In genomic region chr1:82924650-82925049, GRCm38 (mm10) we compare ENCODE assay signal across 32 mouse cellular contexts. TPM values are rescaled to one million over a fixed set of nuclear protein-coding genes. Genes with fewer than 3 reads are reported as not detected.
A peak's percentile ranks its signal among the peaks of the same experiment; 100 is the strongest.
DNase-seq lines count a peak whose midpoint lies in the region; ATAC-seq and TF ChIP-seq lines count a peak whose summit lies in the region.
"Had no signal": no experiment of that assay in that cellular context is flagged by ENCODE, and none has a peak within 500 bp of the region (broad histone marks: within the 10 kb centered on the region; RNA-seq: fewer than 3 reads in every experiment).

Gene A030014E15Rik, plus strand, starts transcription at chr1:82924917.

- no peaks in the 10 kb centered on the region for H3K9me3 ChIP-seq in embryonic facial prominence, embryonic 14.5 days (ENCODE audit: control insufficient read depth, low read length)
- H3K9me3 ChIP-seq in embryonic facial prominence, embryonic 10.5 days, result no peaks in the 10 kb centered on the region
- no peaks in the 10 kb centered on the region for H3K9me3 ChIP-seq in liver, postnatal 0 days (ENCODE audit: low read length)
- no peaks in the 10 kb centered on the region for H3K9me3 ChIP-seq in forebrain, postnatal 0 days (ENCODE audit: low read length)
- H3K9me3 ChIP-seq: embryonic facial prominence, embryonic 12.5 days; heart, embryonic 12.5 days; midbrain, embryonic 15.5 days; neural tube, embryonic 15.5 days had no signal

- no peaks in the 10 kb centered on the region for H3K36me3 ChIP-seq in embryonic facial prominence, embryonic 14.5 days (ENCODE audit: control insufficient read depth, insufficient read depth, low read length)
- no peaks in the 10 kb centered on the region for H3K36me3 ChIP-seq in embryonic facial prominence, embryonic 10.5 days (replicated peaks)
- no peaks in the 10 kb centered on the region for H3K36me3 ChIP-seq in liver, postnatal 0 days (replicated peaks; ENCODE audit: insufficient read depth, low read length)
- no peaks in the 10 kb centered on the region for H3K36me3 ChIP-seq in forebrain, postnatal 0 days (ENCODE audit: insufficient read depth)
- H3K36me3 ChIP-seq: embryonic facial prominence, embryonic 12.5 days; heart, embryonic 12.5 days; midbrain, embryonic 15.5 days; neural tube, embryonic 15.5 days had no signal

- WGBS in embryonic facial prominence, embryonic 14.5 days, result 78% methylated on average over 6 of the region's 6 CpGs
- 95% methylated on average over 6 of the region's 6 CpGs for WGBS in embryonic facial prominence, embryonic 10.5 days
- WGBS in liver, postnatal 0 days (ENCODE audit: insufficient replicate concordance), result 82% methylated on average over 6 of the region's 6 CpGs
- WGBS in forebrain, postnatal 0 days, result 89% methylated on average over 6 of the region's 6 CpGs

- H3K4me3 ChIP-seq in embryonic facial prominence, embryonic 14.5 days (ENCODE audit: low read depth, low read length), result no peak within 1 kb of the TSS
- no peak within 1 kb of the TSS for H3K4me3 ChIP-seq in embryonic facial prominence, embryonic 10.5 days
- H3K4me3 ChIP-seq in liver, postnatal 0 days (ENCODE audit: low read depth, low read length), result no peak within 1 kb of the TSS
- H3K4me3 ChIP-seq in forebrain, postnatal 0 days (ENCODE audit: low read depth, low read length), result no peak within 1 kb of the TSS
- H3K4me3 ChIP-seq: embryonic facial prominence, embryonic 12.5 days; heart, embryonic 12.5 days; midbrain, embryonic 15.5 days; myocyte; neural tube, embryonic 15.5 days had no signal

- no peaks in the 10 kb centered on the region for H3K4me1 ChIP-seq in embryonic facial prominence, embryonic 14.5 days (ENCODE audit: control insufficient read depth, insufficient read depth, low read length)
- no peaks in the 10 kb centered on the region for H3K4me1 ChIP-seq in embryonic facial prominence, embryonic 10.5 days
- H3K4me1 ChIP-seq in liver, postnatal 0 days (ENCODE audit: insufficient read depth), result no peaks in the 10 kb centered on the region
- no peaks in the 10 kb centered on the region for H3K4me1 ChIP-seq in forebrain, postnatal 0 days (ENCODE audit: insufficient read depth)
- H3K4me1 ChIP-seq: embryonic facial prominence, embryonic 12.5 days; heart, embryonic 12.5 days; midbrain, embryonic 15.5 days; neural tube, embryonic 15.5 days had no signal

- H3K27me3 ChIP-seq in embryonic facial prominence, embryonic 14.5 days (replicated peaks; ENCODE audit: control insufficient read depth, insufficient read depth, low read length), result no peaks in the 10 kb centered on the region
- no peaks in the 10 kb centered on the region for H3K27me3 ChIP-seq in embryonic facial prominence, embryonic 10.5 days (replicated peaks; ENCODE audit: low read depth, poor library complexity, severe bottlenecking)
- H3K27me3 ChIP-seq in liver, postnatal 0 days (ENCODE audit: insufficient read depth, low read length), result no peaks in the 10 kb centered on the region
- H3K27me3 ChIP-seq in forebrain, postnatal 0 days (ENCODE audit: insufficient read depth, low read length), result no peaks in the 10 kb centered on the region
- H3K27me3 ChIP-seq: embryonic facial prominence, embryonic 12.5 days; heart, embryonic 12.5 days; midbrain, embryonic 15.5 days; neural tube, embryonic 15.5 days had no signal

- H3K27ac ChIP-seq in embryonic facial prominence, embryonic 14.5 days (replicated peaks; ENCODE audit: low read depth, low read length), result no peak within 1 kb of the TSS
- no peak within 1 kb of the TSS for H3K27ac ChIP-seq in embryonic facial prominence, embryonic 10.5 days (replicated peaks)
- no peak within 1 kb of the TSS for H3K27ac ChIP-seq in liver, postnatal 0 days (ENCODE audit: low read depth)
- H3K27ac ChIP-seq in forebrain, postnatal 0 days (ENCODE audit: low read depth, low read length), result no peak within 1 kb of the TSS
- H3K27ac ChIP-seq: embryonic facial prominence, embryonic 12.5 days; hindbrain, embryonic 14.5 days; midbrain, embryonic 15.5 days; neural tube, embryonic 15.5 days had no signal

- no peak for ATAC-seq in embryonic facial prominence, embryonic 14.5 days (ENCODE audit: low read depth)
- ATAC-seq in liver, postnatal 0 days, result 0 out of 2 replicates have a peak, but pooled peaks have one; percentile 19
- ATAC-seq in granulocyte monocyte progenitor cell, adult 5-6 weeks (replicated peaks; ENCODE audit: poor library complexity, severe bottlenecking), result 0 out of 2 replicates have a peak, but pooled peaks have one; percentile 27
- ATAC-seq in forebrain, postnatal 0 days, result no peak
- ATAC-seq: activated CD4-positive, CD25-positive, alpha-beta regulatory T cell, adult 4 months; CD4-positive, CD25-positive, alpha-beta regulatory T cell, adult 4 months; forebrain, embryonic 14.5 days; midbrain, embryonic 15.5 days; Patski had no signal

- no peak for TF ChIP-seq EP300 in liver, postnatal 0 days (IDR thresholded peaks at IDR 0.05; ENCODE audit: low read depth)

- no peak within 1 kb of the TSS for H3K4me2 ChIP-seq in embryonic facial prominence, embryonic 14.5 days (ENCODE audit: low read depth, low read length)
- H3K4me2 ChIP-seq in liver, postnatal 0 days (ENCODE audit: low read depth, low read length), result no peak within 1 kb of the TSS
- no peak within 1 kb of the TSS for H3K4me2 ChIP-seq in forebrain, postnatal 0 days (ENCODE audit: low read depth)
- H3K4me2 ChIP-seq: embryonic facial prominence, embryonic 12.5 days; heart, embryonic 12.5 days; hindbrain, embryonic 14.5 days; midbrain, embryonic 15.5 days; neural tube, embryonic 15.5 days had no signal

- peak; percentile 8 for DNase-seq in embryonic facial prominence, embryonic 14.5 days (ENCODE audit: low spot score)
- DNase-seq in embryonic facial prominence, embryonic 10.5 days (ENCODE audit: low spot score), result no peak
- DNase-seq in liver, postnatal 0 days, result no peak
- DNase-seq in liver (no peak), MN1 (ENCODE audit: low spot score) (no peak)
- DNase-seq in forebrain, postnatal 0 days, result no peak
- no peak for DNase-seq in thymus, postnatal 10 days (ENCODE audit: low spot score in 2 of 2)
- DNase-seq: adrenal gland, postnatal 25 days; cerebellum, adult 18-20 months; gastrocnemius, postnatal 25 days; kidney, adult 8-10 months; layer of hippocampus, postnatal 36 days; spleen, adult 18-20 months; thymus, postnatal 36 days had no signal

- H3K9ac ChIP-seq in embryonic facial prominence, embryonic 14.5 days (ENCODE audit: low read depth, low read length), result no peak within 1 kb of the TSS
- H3K9ac ChIP-seq in liver, postnatal 0 days (replicated peaks), result no peak within 1 kb of the TSS
- H3K9ac ChIP-seq in forebrain, postnatal 0 days, result no peak within 1 kb of the TSS
- H3K9ac ChIP-seq: embryonic facial prominence, embryonic 12.5 days; heart, embryonic 12.5 days; hindbrain, embryonic 14.5 days; midbrain, embryonic 15.5 days; neural tube, embryonic 15.5 days had no signal

- TF ChIP-seq CTCF in liver, postnatal 0 days (IDR thresholded peaks at IDR 0.05; ENCODE audit: low read depth), result no peak
- TF ChIP-seq CTCF in forebrain, postnatal 0 days (IDR thresholded peaks at IDR 0.05; ENCODE audit: low read depth), result no peak

RNA-seq across cellular contexts. Expression of gene A030014E15Rik, which starts in this region (rescaled TPM):
- polyA plus RNA-seq in embryonic facial prominence, embryonic 14.5 days (2014; fragmentation: Nextera tagmentation; extraction: Ambion mirVana), result 0.29 TPM in 1 of 2 replicates, not detected in the other
- polyA plus RNA-seq in embryonic facial prominence, embryonic 10.5 days (2016; fragmentation: Nextera tagmentation; extraction: Ambion mirVana), result not detected in 2 replicates
- polyA plus RNA-seq in liver, postnatal 0 days (2015; fragmentation: Nextera tagmentation; extraction: Ambion mirVana), result not detected in 2 replicates
- not detected in 2 replicates for total RNA-seq in granulocyte monocyte progenitor cell, adult 5-6 weeks (2014; fragmentation: Nextera tagmentation)
- total RNA-seq in granulocyte monocyte progenitor cell, adult 5-6 weeks (2017), result not detected in 2 replicates
- 0.54 TPM in 1 of 2 replicates, not detected in the other for total RNA-seq in forebrain, postnatal 0 days (2014; rRNA removed)
- not detected in 2 replicates for polyA plus RNA-seq in forebrain, postnatal 0 days (2015; fragmentation: Nextera tagmentation; extraction: Ambion mirVana)
- total RNA-seq: adrenal gland, postnatal 25 days; gastrocnemius, postnatal 25 days; heart, postnatal 25 days; layer of hippocampus, adult 18-20 months; layer of hippocampus, postnatal 36 days; left cerebral cortex, postnatal 25 days; megakaryocyte-erythroid progenitor cell, adult 5-6 weeks had no signal
- polyA plus RNA-seq: activated CD4-positive, CD25-positive, alpha-beta regulatory T cell, adult 4 months; CD4-positive, CD25-positive, alpha-beta regulatory T cell, adult 4 months; cortical plate, adult 2 months; embryonic facial prominence, embryonic 12.5 days; forebrain, embryonic 14.5 days; heart, embryonic 12.5 days; hindbrain, embryonic 14.5 days; intestine, embryonic 14.5 days; limb, embryonic 14.5 days; midbrain, embryonic 15.5 days; myocyte; neural tube, embryonic 15.5 days; Patski had no signal

Comparison
In these comparisons a context has a peak if more than half of its experiments do, and no peak if none do; other contexts are left out.
1. Peak in DNase-seq in embryonic facial prominence, embryonic 14.5 days; RNA of the gene not detected or under 1 TPM.
2. Peak in ATAC-seq in liver, postnatal 0 days; RNA of the gene not detected or under 1 TPM.
3. Peak in ATAC-seq in granulocyte monocyte progenitor cell, adult 5-6 weeks; RNA of the gene not detected or under 1 TPM.